In genomic region chr2:171734634-171734987, GRCm38 (mm10) we compare ENCODE assay signal across 14 mouse cellular contexts.
DNase-seq lines count a peak whose midpoint lies in the region; ATAC-seq lines count a peak whose summit lies in the region.
"Had no signal": no experiment of that assay in that cellular context is flagged by ENCODE, and none has a peak within 500 bp of the region (broad histone marks: within the 10 kb centered on the region; RNA-seq: fewer than 3 reads in every experiment).

No protein-coding gene starts in this region.

- H3K9ac ChIP-seq in embryonic facial prominence, embryonic 15.5 days: no peak overlapping the region
- H3K9ac ChIP-seq in neural tube, embryonic 13.5 days: no peak overlapping the region
- H3K9ac ChIP-seq: forebrain, embryonic 15.5 days; liver, postnatal 0 days had no signal

- H3K27ac ChIP-seq in embryonic facial prominence, embryonic 15.5 days (replicated peaks): no peak overlapping the region
- no peak overlapping the region for H3K27ac ChIP-seq in neural tube, embryonic 13.5 days (replicated peaks)
- H3K27ac ChIP-seq: forebrain, embryonic 15.5 days; stomach, postnatal 0 days had no signal

- H3K9me3 ChIP-seq in embryonic facial prominence, embryonic 15.5 days (replicated peaks): no peaks in the 10 kb centered on the region
- no peaks in the 10 kb centered on the region for H3K9me3 ChIP-seq in neural tube, embryonic 13.5 days
- H3K9me3 ChIP-seq: forebrain, embryonic 15.5 days had no signal

- 46% methylated on average over 4 of the region's 4 CpGs for WGBS in embryonic facial prominence, embryonic 15.5 days
- 27% methylated on average over 4 of the region's 4 CpGs for WGBS in neural tube, embryonic 13.5 days

- ATAC-seq in embryonic facial prominence, embryonic 15.5 days (ENCODE audit: insufficient number of reproducible peaks, low FRiP score, low TSS enrichment, low read depth): peak; percentile 31; the same call in 1 of the 2 replicates
- no peak for ATAC-seq in neural tube, embryonic 13.5 days (ENCODE audit: low read depth)
- ATAC-seq: forebrain, embryonic 15.5 days; liver, postnatal 0 days had no signal

- H3K36me3 ChIP-seq in embryonic facial prominence, embryonic 15.5 days: no peaks in the 10 kb centered on the region
- no peaks in the 10 kb centered on the region for H3K36me3 ChIP-seq in neural tube, embryonic 13.5 days
- H3K36me3 ChIP-seq: forebrain, embryonic 15.5 days had no signal

- intact Hi-C loops in left cerebral cortex, postnatal 25 days (cut with DNase I): no loop called here

- H3K4me1 ChIP-seq in embryonic facial prominence, embryonic 15.5 days: no peaks in the 10 kb centered on the region
- H3K4me1 ChIP-seq in neural tube, embryonic 13.5 days (replicated peaks): peaks cover 15% of the 10 kb centered on the region
- H3K4me1 ChIP-seq: forebrain, embryonic 15.5 days had no signal

- H3K4me2 ChIP-seq in embryonic facial prominence, embryonic 15.5 days (replicated peaks): no peak overlapping the region
- 0 out of 2 replicates have a peak overlapping the region, but pooled peaks have one; percentile 41 for H3K4me2 ChIP-seq in neural tube, embryonic 13.5 days
- H3K4me2 ChIP-seq: forebrain, embryonic 15.5 days had no signal

- no peaks in the 10 kb centered on the region for H3K27me3 ChIP-seq in embryonic facial prominence, embryonic 15.5 days
- H3K27me3 ChIP-seq in neural tube, embryonic 13.5 days: no peaks in the 10 kb centered on the region
- H3K27me3 ChIP-seq: forebrain, embryonic 15.5 days had no signal

- peak; percentile 7 for DNase-seq in kidney, adult 9 months
- DNase-seq in kidney, adult 8-10 months: no peak
- DNase-seq in kidney, postnatal 4 days: peak; percentile 10 to 21
- no peak for DNase-seq in gastrocnemius, adult 18-20 months (ENCODE audit: low spot score)
- DNase-seq in heart, adult 9 months (ENCODE audit: low spot score in 2 of 2): no peak
- no peak for DNase-seq in left cerebral cortex, postnatal 25 days (ENCODE audit: low spot score in 2 of 2)
- DNase-seq: cerebellum, adult 8-10 months; heart, postnatal 10 days; liver, postnatal 0 days; spleen, adult 18-20 months had no signal

- H3K4me3 ChIP-seq in embryonic facial prominence, embryonic 15.5 days (replicated peaks): no peak overlapping the region
- no peak overlapping the region for H3K4me3 ChIP-seq in neural tube, embryonic 13.5 days
- H3K4me3 ChIP-seq: forebrain, embryonic 15.5 days had no signal

Comparison
In these comparisons a context has a peak if more than half of its experiments do, and no peak if none do; other contexts are left out.
1. DNase-seq: peak in kidney, adult 9 months (single experiment) and kidney, postnatal 4 days (2 of 2); none in kidney, adult 8-10 months (0 of 2), gastrocnemius, adult 18-20 months (single experiment), heart, adult 9 months (0 of 2) and left cerebral cortex, postnatal 25 days (0 of 2).